Mouse (Mus musculus): ENCODE data around the gene Cfap57. TPM values are rescaled to one million over a fixed set of nuclear protein-coding genes. Genes with fewer than 3 reads are reported as not detected.

The Cfap57 gene
- 0.27 and 0.41 TPM in 2 replicates for polyA plus RNA-seq (2014; fragmentation: Nextera tagmentation; extraction: Ambion mirVana)

DNA sequence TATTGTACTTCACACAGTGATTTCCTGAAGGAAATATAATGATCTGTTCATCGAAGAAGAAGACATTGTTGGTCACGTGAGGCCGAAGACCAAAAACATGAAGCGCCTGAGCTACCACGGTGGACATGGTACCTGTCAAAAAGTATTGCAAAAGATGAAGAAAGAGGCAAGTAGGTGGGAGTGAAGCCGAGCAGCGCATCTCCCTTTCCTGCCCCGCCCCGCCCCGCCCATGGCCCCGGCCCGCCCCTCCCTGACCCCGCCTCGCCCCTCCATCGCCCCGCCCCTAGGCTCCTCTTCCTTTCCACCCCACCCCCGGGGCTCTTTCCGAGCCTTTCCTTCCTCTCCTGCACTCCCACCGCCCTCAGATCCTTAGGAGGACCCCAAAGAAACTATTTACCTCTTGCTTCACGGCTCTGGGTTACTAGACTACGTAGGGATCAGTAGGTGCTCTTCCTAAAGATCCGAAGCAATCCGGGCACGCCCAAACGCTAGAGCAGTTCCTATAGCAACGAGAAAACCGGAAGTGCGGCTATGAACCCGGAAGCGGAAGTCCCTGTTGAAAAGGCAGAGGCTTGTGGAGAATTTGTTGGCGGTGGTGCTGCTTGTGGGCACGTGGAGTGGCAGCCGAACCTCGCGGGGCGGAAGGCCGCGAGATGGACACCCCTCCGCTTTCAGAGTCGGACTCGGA, at the start of gene Cfap57, which contains the start of gene Ebna1bp2:
Cfap57 (minus strand) TSS at position 499 of the 688 bp plus-strand sequence.
Ebna1bp2 (plus strand) TSS at position 521 of the 688 bp plus-strand sequence.
- peaks cover 7% of the 10 kb centered on the region; the same call in 1 of the 2 replicates for H3K9me3 ChIP-seq (ENCODE audit: control insufficient read depth, low read length)
- no peaks in the 10 kb centered on the region for H3K27me3 ChIP-seq (replicated peaks; ENCODE audit: control insufficient read depth, insufficient read depth, low read length)
- H3K36me3 ChIP-seq (ENCODE audit: control insufficient read depth, insufficient read depth, low read length): peaks cover 27% of the 10 kb centered on the region
- H3K4me1 ChIP-seq (replicated peaks; ENCODE audit: control insufficient read depth, insufficient read depth, low read length): peaks cover 9% of the 10 kb centered on the region
- ATAC-seq (replicated peaks; ENCODE audit: low FRiP score, low TSS enrichment, low read depth) (peak; percentile 89), DNase-seq (ENCODE audit: low spot score) (peak; percentile 96)
- peak within 1 kb of the TSS; percentile 46 for H3K9ac ChIP-seq (ENCODE audit: low read length)
- WGBS: 1% methylated on average over 41 of the region's 41 CpGs
- H3K4me2 ChIP-seq (ENCODE audit: low read length): peak within 1 kb of the TSS; percentile 62
- peak within 1 kb of the TSS; percentile 76 for H3K4me3 ChIP-seq (ENCODE audit: low read depth, low read length)
- H3K27ac ChIP-seq (ENCODE audit: low read depth): 0 out of 2 replicates have a peak within 1 kb of the TSS, but pooled peaks have one; percentile 17

DNA sequence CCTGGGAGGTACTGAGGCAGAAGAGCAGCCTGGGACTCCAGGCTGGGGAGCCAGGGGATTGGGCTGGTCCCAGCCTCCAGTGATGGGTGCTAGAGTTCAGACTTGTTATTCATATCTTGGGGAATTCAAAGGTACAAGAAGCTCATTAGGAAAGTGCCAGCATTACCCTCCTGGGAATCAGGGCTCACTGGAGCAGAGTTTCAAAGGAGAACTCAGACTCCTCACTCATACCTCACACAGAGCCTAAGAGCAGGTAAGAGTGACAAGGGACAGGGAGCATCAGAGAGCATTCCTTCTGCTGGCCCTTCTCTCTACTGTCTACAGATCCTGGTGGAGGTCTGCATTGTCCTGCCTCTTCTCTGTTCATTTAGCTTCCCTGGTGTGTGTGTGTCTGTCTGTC, 38.1 kb upstream of the Cfap57 start, which contains the start of gene Olfr62:
Olfr62 (plus strand) TSS at position 301 of the 400 bp plus-strand sequence.
- DNase-seq (ENCODE audit: low spot score) (no peak), ATAC-seq (replicated peaks; ENCODE audit: low FRiP score, low TSS enrichment, low read depth) (no peak)
- Histone ChIP-seq H3K36me3 (ENCODE audit: control insufficient read depth, insufficient read depth, low read length) (no peaks in the 10 kb centered on the region), H3K4me2 (ENCODE audit: low read length) (no peak within 1 kb of the TSS), H3K4me1 (replicated peaks; ENCODE audit: control insufficient read depth, insufficient read depth, low read length) (no peaks in the 10 kb centered on the region), H3K27ac (ENCODE audit: low read depth) (no peak within 1 kb of the TSS), H3K4me3 (ENCODE audit: low read depth, low read length) (no peak within 1 kb of the TSS), H3K9ac (ENCODE audit: low read length) (no peak within 1 kb of the TSS), H3K27me3 (replicated peaks; ENCODE audit: control insufficient read depth, insufficient read depth, low read length) (no peaks in the 10 kb centered on the region), H3K9me3 (ENCODE audit: control insufficient read depth, low read length) (no peaks in the 10 kb centered on the region)

DNA sequence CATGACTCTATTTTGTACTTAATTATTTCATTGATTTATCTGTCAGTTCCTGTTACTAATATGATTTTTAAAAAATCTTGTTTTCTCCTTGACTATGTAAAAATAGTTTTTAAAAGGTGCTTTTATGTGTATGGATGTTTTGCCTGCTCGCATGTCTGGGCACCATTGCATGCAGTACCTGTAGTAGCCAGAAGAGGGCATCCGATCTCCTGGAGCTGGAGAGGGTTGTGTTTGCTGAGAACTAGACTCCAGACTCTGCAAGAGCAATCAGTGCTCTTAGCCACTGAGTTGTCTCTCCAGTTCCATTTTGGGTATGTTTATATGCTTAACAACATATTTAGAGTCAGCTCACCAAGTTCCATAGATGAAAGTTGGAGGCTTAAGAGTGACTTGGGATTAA, 24.7 kb upstream of the Cfap57 start:
- Histone ChIP-seq H3K4me1 (replicated peaks; ENCODE audit: control insufficient read depth, insufficient read depth, low read length) (no peaks in the 10 kb centered on the region), H3K9ac (ENCODE audit: low read length) (no peak overlapping the region), H3K4me2 (ENCODE audit: low read length) (no peak overlapping the region), H3K4me3 (ENCODE audit: low read depth, low read length) (no peak overlapping the region), H3K27ac (ENCODE audit: low read depth) (no peak overlapping the region), H3K36me3 (ENCODE audit: control insufficient read depth, insufficient read depth, low read length) (no peaks in the 10 kb centered on the region), H3K9me3 (ENCODE audit: control insufficient read depth, low read length) (no peaks in the 10 kb centered on the region), H3K27me3 (replicated peaks; ENCODE audit: control insufficient read depth, insufficient read depth, low read length) (no peaks in the 10 kb centered on the region)
- ATAC-seq (replicated peaks; ENCODE audit: low FRiP score, low TSS enrichment, low read depth): no peak
- 11% methylated on average over 2 of the region's 2 CpGs for WGBS
- peak; percentile 90 for DNase-seq (ENCODE audit: low spot score)

DNA sequence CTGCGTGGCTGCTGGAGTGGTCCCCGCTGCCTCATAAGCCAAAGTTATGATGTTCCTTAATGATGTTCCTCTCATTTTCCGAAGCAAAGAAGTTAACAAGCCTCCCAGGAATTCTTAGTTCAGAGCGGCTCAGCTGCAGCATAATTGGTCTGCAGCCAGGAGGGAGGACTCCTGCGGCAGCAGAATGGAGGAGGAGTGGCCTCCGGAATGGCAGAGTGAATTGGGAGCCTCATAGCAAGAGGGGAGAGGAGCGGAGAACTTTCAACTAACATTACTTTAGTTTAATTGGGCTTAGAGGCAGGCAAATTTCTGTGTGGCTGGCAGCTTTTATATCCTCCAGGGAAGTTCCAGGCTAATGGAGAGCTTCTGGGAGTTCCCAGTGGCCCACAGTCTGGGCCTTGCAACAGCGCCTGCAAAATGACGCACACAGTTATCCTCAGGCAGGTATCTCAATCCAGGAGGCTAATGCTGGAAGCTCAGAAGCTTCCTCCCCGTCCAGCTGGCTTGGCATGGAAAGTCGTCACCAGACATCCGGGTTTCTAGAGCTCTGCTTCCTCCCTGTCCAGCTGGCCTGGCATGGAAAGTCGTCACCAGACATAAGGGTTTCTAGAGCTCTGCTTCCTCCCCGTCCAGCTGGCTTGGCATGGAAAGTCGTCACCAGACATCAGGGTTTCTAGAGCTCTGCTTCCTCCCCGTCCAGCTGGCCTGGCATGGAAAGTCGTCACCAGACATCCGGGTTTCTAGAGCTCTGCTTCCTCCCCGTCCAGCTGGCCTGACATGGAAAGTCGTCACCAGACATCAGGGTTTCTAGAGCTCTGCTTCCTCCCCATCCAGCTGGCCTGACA, 22.0 kb upstream of the Cfap57 start:
- H3K9me3 ChIP-seq (ENCODE audit: control insufficient read depth, low read length): no peaks in the 10 kb centered on the region
- no peak for DNase-seq (ENCODE audit: low spot score)
- no peaks in the 10 kb centered on the region for H3K4me1 ChIP-seq (replicated peaks; ENCODE audit: control insufficient read depth, insufficient read depth, low read length)
- no peak for ATAC-seq (replicated peaks; ENCODE audit: low FRiP score, low TSS enrichment, low read depth)
- H3K9ac ChIP-seq (ENCODE audit: low read length): no peak overlapping the region
- no peak overlapping the region for H3K4me2 ChIP-seq (ENCODE audit: low read length)
- 48% methylated on average over 20 of the region's 20 CpGs for WGBS
- no peak overlapping the region for H3K27ac ChIP-seq (ENCODE audit: low read depth)
- H3K36me3 ChIP-seq (ENCODE audit: control insufficient read depth, insufficient read depth, low read length): no peaks in the 10 kb centered on the region
- no peak overlapping the region for H3K4me3 ChIP-seq (ENCODE audit: low read depth, low read length)
- no peaks in the 10 kb centered on the region for H3K27me3 ChIP-seq (replicated peaks; ENCODE audit: control insufficient read depth, insufficient read depth, low read length)

DNA sequence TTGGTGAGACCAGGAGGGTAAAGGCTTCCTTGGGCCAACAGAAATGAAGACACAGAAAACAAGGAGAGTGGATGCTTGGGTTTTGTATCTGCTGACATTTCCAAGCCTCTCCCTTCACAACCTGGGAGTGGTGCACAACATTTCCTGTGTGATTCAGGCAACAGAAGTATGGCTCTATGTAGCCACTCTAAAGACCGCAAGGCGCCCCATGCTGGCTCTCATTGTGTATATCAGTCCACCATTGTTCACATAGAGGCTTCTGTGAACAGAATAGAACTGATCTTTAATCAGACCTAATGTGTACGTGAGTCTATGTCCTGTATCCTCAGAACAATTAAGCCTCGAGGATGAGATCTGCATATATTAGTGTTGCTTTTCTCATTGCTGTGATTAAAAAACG, 9.7 kb upstream of the Cfap57 start:
- Histone ChIP-seq H3K27me3 (replicated peaks; ENCODE audit: control insufficient read depth, insufficient read depth, low read length) (no peaks in the 10 kb centered on the region), H3K27ac (ENCODE audit: low read depth) (no peak overlapping the region), H3K9ac (ENCODE audit: low read length) (no peak overlapping the region), H3K9me3 (ENCODE audit: control insufficient read depth, low read length) (no peaks in the 10 kb centered on the region), H3K4me2 (ENCODE audit: low read length) (no peak overlapping the region), H3K36me3 (ENCODE audit: control insufficient read depth, insufficient read depth, low read length) (peaks cover 49% of the 10 kb centered on the region), H3K4me3 (ENCODE audit: low read depth, low read length) (no peak overlapping the region), H3K4me1 (replicated peaks; ENCODE audit: control insufficient read depth, insufficient read depth, low read length) (no peaks in the 10 kb centered on the region)
- ATAC-seq (replicated peaks; ENCODE audit: low FRiP score, low TSS enrichment, low read depth) (no peak), DNase-seq (ENCODE audit: low spot score) (no peak)
- WGBS: 95% methylated on average over 5 of the region's 5 CpGs

DNA sequence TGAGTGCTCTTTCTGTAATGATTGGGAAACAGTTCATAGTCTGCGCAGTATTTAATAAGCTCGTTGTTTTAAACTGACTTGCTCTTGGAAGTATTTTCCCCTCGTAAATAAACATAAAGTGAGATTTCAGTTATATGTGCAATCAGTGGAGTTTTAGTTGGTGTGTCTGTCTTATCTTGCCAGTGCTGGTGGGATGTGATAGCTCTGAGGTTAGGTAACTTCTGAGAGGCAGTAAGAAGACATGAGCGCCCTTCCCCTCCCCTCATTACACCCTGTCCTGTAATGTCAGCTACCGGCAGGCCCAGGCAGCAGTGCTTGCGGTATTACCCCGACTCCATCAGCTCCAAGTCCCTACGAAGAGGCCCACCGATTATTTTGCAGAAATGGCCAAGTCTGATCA, 1.2 kb upstream of the Cfap57 start:
- Histone ChIP-seq H3K36me3 (ENCODE audit: control insufficient read depth, insufficient read depth, low read length) (peaks cover 41% of the 10 kb centered on the region), H3K4me3 (ENCODE audit: low read depth, low read length) (peak overlapping the region; percentile 76), H3K9ac (ENCODE audit: low read length) (peak overlapping the region; percentile 46; the same call in 1 of the 2 replicates), H3K27ac (ENCODE audit: low read depth) (no peak overlapping the region), H3K4me2 (ENCODE audit: low read length) (peak overlapping the region; percentile 62), H3K9me3 (ENCODE audit: control insufficient read depth, low read length) (peaks cover 7% of the 10 kb centered on the region; the same call in 1 of the 2 replicates), H3K27me3 (replicated peaks; ENCODE audit: control insufficient read depth, insufficient read depth, low read length) (no peaks in the 10 kb centered on the region), H3K4me1 (replicated peaks; ENCODE audit: control insufficient read depth, insufficient read depth, low read length) (peaks cover 9% of the 10 kb centered on the region)
- ATAC-seq (replicated peaks; ENCODE audit: low FRiP score, low TSS enrichment, low read depth) (no peak), DNase-seq (ENCODE audit: low spot score) (no peak)
- WGBS: 85% methylated on average over 9 of the region's 9 CpGs

DNA sequence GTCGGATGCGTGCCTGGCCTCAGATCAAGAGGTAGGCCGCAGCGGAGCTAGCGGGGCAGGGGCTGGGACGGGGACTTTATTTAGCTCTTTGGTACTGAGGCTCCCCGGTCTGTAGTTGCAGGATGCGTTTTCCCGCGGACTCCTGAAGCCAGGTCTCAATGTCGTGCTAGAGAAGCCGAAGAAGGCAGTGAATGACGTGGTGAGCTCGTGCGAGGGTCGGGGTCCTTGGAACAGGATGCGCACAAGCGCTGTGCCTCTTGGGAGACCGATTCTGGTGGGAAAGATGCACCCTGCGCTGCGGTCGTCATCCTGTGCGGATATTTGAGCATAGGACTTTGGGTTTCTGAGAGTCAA, 367 bp upstream of the Cfap57 start:
- Histone ChIP-seq H3K36me3 (ENCODE audit: control insufficient read depth, insufficient read depth, low read length) (peaks cover 32% of the 10 kb centered on the region), H3K4me2 (ENCODE audit: low read length) (peak overlapping the region; percentile 62), H3K9ac (ENCODE audit: low read length) (peak overlapping the region; percentile 46), H3K27ac (ENCODE audit: low read depth) (0 out of 2 replicates have a peak overlapping the region, but pooled peaks have one; percentile 17), H3K27me3 (replicated peaks; ENCODE audit: control insufficient read depth, insufficient read depth, low read length) (no peaks in the 10 kb centered on the region), H3K4me1 (replicated peaks; ENCODE audit: control insufficient read depth, insufficient read depth, low read length) (peaks cover 9% of the 10 kb centered on the region), H3K4me3 (ENCODE audit: low read depth, low read length) (peak overlapping the region; percentile 76), H3K9me3 (ENCODE audit: control insufficient read depth, low read length) (peaks cover 7% of the 10 kb centered on the region; the same call in 1 of the 2 replicates)
- no peak for DNase-seq (ENCODE audit: low spot score)
- WGBS: under 1% methylated on average over 23 of the region's 23 CpGs
- ATAC-seq (replicated peaks; ENCODE audit: low FRiP score, low TSS enrichment, low read depth): peak; percentile 53; the same call in 1 of the 2 replicates

DNA sequence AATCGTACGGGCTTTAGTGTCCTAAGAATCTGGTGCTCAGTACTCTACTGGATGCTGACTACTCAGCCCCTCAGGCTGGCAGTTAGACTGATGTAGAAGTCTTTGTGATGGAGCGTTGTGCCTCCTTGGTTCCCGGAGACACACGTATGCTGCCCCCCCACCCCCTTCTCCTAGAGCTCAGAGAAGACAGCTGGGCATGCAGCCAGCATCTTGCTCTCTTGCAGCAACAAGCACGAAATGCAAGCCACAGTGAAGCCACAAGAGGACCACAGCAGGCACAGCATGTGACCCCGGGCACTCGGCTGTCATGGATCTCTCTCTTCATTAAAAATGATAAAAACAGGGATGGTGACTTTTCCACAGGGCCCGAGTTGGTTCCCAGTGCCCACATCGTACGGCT, 5.2 kb downstream of the Cfap57 start:
- no peak overlapping the region for H3K4me3 ChIP-seq (ENCODE audit: low read depth, low read length)
- DNase-seq (ENCODE audit: low spot score) (no peak), ATAC-seq (replicated peaks; ENCODE audit: low FRiP score, low TSS enrichment, low read depth) (no peak)
- 86% methylated on average over 11 of the region's 11 CpGs for WGBS
- no peak overlapping the region for H3K27ac ChIP-seq (ENCODE audit: low read depth)
- 0 out of 2 replicates have a peak, but pooled peaks cover 3% of the 10 kb centered on the region for H3K27me3 ChIP-seq (replicated peaks; ENCODE audit: control insufficient read depth, insufficient read depth, low read length)
- no peaks in the 10 kb centered on the region for H3K4me1 ChIP-seq (replicated peaks; ENCODE audit: control insufficient read depth, insufficient read depth, low read length)
- H3K9ac ChIP-seq (ENCODE audit: low read length): no peak overlapping the region
- H3K4me2 ChIP-seq (ENCODE audit: low read length): no peak overlapping the region
- H3K9me3 ChIP-seq (ENCODE audit: control insufficient read depth, low read length): peaks cover 7% of the 10 kb centered on the region; the same call in 1 of the 2 replicates
- no peaks in the 10 kb centered on the region for H3K36me3 ChIP-seq (ENCODE audit: control insufficient read depth, insufficient read depth, low read length)
